In the genomic region with DNA sequence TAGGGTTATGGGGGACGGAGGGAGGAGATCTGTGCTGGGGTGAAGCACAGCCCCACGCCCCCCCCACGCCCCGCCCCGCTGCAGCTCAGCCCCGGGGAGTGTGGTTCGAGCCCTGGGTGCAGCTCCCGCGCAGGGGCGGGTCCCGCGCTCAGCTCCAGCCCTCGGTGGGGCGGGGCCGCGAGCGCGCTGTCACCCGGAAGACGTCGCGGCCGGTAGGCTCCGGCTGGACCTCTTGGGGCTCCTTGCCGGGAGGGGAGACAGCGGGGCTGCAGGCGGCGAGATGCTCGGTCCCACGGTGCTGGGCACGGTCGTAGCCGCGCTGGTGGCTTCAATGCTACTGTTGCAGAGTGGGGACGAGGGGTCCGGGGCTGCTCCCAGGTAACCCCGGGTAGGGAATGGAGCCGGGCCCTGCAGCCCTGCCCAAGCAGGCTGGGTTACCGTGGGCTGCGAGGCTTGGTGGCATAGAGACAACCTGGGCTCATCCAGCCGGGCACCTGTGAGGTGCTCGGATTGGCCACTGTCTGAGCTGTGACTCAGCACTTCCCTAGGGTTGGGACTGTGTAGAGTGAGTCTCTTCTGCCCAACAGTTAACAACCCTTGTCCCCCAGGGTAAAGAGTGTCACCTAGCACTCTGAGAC, we compare ENCODE assay signal across 8 mouse cellular contexts. TPM values are rescaled to one million over a fixed set of nuclear protein-coding genes. Genes with fewer than 3 reads are reported as not detected.
DNase-seq lines count a peak whose midpoint lies in the region; ATAC-seq and TF ChIP-seq lines count a peak whose summit lies in the region.

A gene (plus strand): TSS at position 182 of the 638 bp plus-strand sequence.

- no peaks in the 10 kb centered on the region for H3K27me3 ChIP-seq in limb, embryonic 14.5 days (ENCODE audit: control insufficient read depth, insufficient read depth, low read length)
- peaks cover 18% of the 10 kb centered on the region for H3K27me3 ChIP-seq in midbrain, embryonic 14.5 days (ENCODE audit: control insufficient read depth, insufficient read depth, low read length)
- no peaks in the 10 kb centered on the region for H3K27me3 ChIP-seq in stomach, embryonic 15.5 days (replicated peaks)

- no peaks in the 10 kb centered on the region for H3K36me3 ChIP-seq in limb, embryonic 14.5 days (ENCODE audit: control insufficient read depth, insufficient read depth, low read length)
- no peaks in the 10 kb centered on the region for H3K36me3 ChIP-seq in midbrain, embryonic 14.5 days (ENCODE audit: control insufficient read depth, insufficient read depth, low read length)
- no peaks in the 10 kb centered on the region for H3K36me3 ChIP-seq in stomach, embryonic 15.5 days

- WGBS in limb, embryonic 14.5 days: 5% methylated on average over 30 of the region's 42 CpGs
- 5% methylated on average over 42 of the region's 42 CpGs for WGBS in midbrain, embryonic 14.5 days
- WGBS in stomach, embryonic 15.5 days: 1% methylated on average over 41 of the region's 42 CpGs

- peak within 1 kb of the TSS; percentile 64 for H3K9ac ChIP-seq in limb, embryonic 14.5 days (ENCODE audit: low read depth, low read length, severe bottlenecking)
- peak within 1 kb of the TSS; percentile 53 for H3K9ac ChIP-seq in midbrain, embryonic 14.5 days (replicated peaks; ENCODE audit: low read length)
- H3K9ac ChIP-seq in stomach, embryonic 15.5 days: peak within 1 kb of the TSS; percentile 35; the same call in 1 of the 2 replicates

- H3K4me1 ChIP-seq in cortical plate, adult 2 months (ENCODE audit: control insufficient read depth, insufficient read depth, low read length): peaks cover 2% of the 10 kb centered on the region; the same call in 1 of the 2 replicates
- H3K4me1 ChIP-seq in limb, embryonic 14.5 days (ENCODE audit: control insufficient read depth, insufficient read depth, low read length): no peaks in the 10 kb centered on the region
- peaks cover 5% of the 10 kb centered on the region for H3K4me1 ChIP-seq in midbrain, embryonic 14.5 days (ENCODE audit: control insufficient read depth, insufficient read depth, low read length)
- H3K4me1 ChIP-seq in stomach, embryonic 15.5 days: no peaks in the 10 kb centered on the region

- no peaks in the 10 kb centered on the region for H3K9me3 ChIP-seq in limb, embryonic 14.5 days (ENCODE audit: control insufficient read depth, low read length)
- H3K9me3 ChIP-seq in midbrain, embryonic 14.5 days (ENCODE audit: control insufficient read depth, low read length): no peaks in the 10 kb centered on the region
- no peaks in the 10 kb centered on the region for H3K9me3 ChIP-seq in stomach, embryonic 15.5 days

- DNase-seq in cerebellum, adult 8-10 months: peak; percentile 16
- DNase-seq in cerebellum, adult 9-10 months: no peak
- DNase-seq in gastrocnemius, postnatal 4 days (ENCODE audit: low spot score in 2 of 2): peak; percentile 25 to 27
- no peak for DNase-seq in limb, embryonic 14.5 days (ENCODE audit: low spot score)
- DNase-seq in midbrain, embryonic 14.5 days: peak; percentile 48

- TF ChIP-seq CTCF in cortical plate, adult 2 months (IDR thresholded peaks at IDR 0.05; ENCODE audit: extremely low read depth, insufficient read depth, low read length): no peak

- H3K4me2 ChIP-seq in limb, embryonic 14.5 days (replicated peaks; ENCODE audit: low read depth, low read length, severe bottlenecking): peak within 1 kb of the TSS; percentile 74
- peak within 1 kb of the TSS; percentile 82 for H3K4me2 ChIP-seq in midbrain, embryonic 14.5 days (ENCODE audit: low read length)
- peak within 1 kb of the TSS; percentile 77 for H3K4me2 ChIP-seq in stomach, embryonic 15.5 days

- peak within 1 kb of the TSS; percentile 76; the same call in 1 of the 2 replicates for H3K27ac ChIP-seq in cortical plate, adult 2 months (ENCODE audit: insufficient read depth, low read length)
- H3K27ac ChIP-seq in limb, embryonic 14.5 days (replicated peaks; ENCODE audit: low read depth, low read length): no peak within 1 kb of the TSS
- no peak within 1 kb of the TSS for H3K27ac ChIP-seq in midbrain, embryonic 14.5 days (replicated peaks; ENCODE audit: low read depth, low read length)
- no peak within 1 kb of the TSS for H3K27ac ChIP-seq in stomach, embryonic 15.5 days

- no peak for TF ChIP-seq POLR2A in cortical plate, adult 2 months (IDR thresholded peaks at IDR 0.05; ENCODE audit: extremely low read depth, insufficient read depth, low read length)
- TF ChIP-seq POLR2A in limb, embryonic 14.5 days (IDR thresholded peaks at IDR 0.05; ENCODE audit: borderline replicate concordance, extremely low read depth, insufficient read depth, insufficient read length): no peak

- H3K4me3 ChIP-seq in cortical plate, adult 2 months (ENCODE audit: insufficient read depth, low read length): peak within 1 kb of the TSS; percentile 51
- peak within 1 kb of the TSS; percentile 50 for H3K4me3 ChIP-seq in limb, embryonic 14.5 days (replicated peaks; ENCODE audit: low read length)
- H3K4me3 ChIP-seq in midbrain, embryonic 14.5 days (replicated peaks; ENCODE audit: low read depth, low read length): peak within 1 kb of the TSS; percentile 44
- H3K4me3 ChIP-seq in stomach, embryonic 15.5 days (replicated peaks): peak within 1 kb of the TSS; percentile 56

- ATAC-seq in inflammation-experienced regulatory T-cells, adult 6 months: peak; percentile 81
- ATAC-seq in limb, embryonic 14.5 days (ENCODE audit: low FRiP score, low read depth): peak; percentile 70
- peak; percentile 51; the same call in 1 of the 2 replicates for ATAC-seq in midbrain, embryonic 14.5 days (ENCODE audit: low FRiP score, low TSS enrichment)
- peak; percentile 78 for ATAC-seq in stomach, embryonic 15.5 days (ENCODE audit: insufficient read depth, low FRiP score, low read depth)

RNA-seq across cellular contexts. Expression of the gene that starts here (rescaled TPM):
- polyA plus RNA-seq in cortical plate, adult 2 months (2012; rRNA removed): 15.8 and 16.3 TPM in 2 replicates
- total RNA-seq in gastrocnemius, postnatal 4 days (2021): 1 to 10 TPM; 2.6 TPM
- 10 to 100 TPM; 39.3 to 48.3 (median 44.2) TPM for polyA plus RNA-seq in inflammation-experienced regulatory T-cells, adult 6 months (2017; shearing (Covaris generic))
- 3.1 and 5.4 TPM in 2 replicates for polyA plus RNA-seq in limb, embryonic 14.5 days (2012; rRNA removed)
- polyA plus RNA-seq in limb, embryonic 14.5 days (2014; fragmentation: Nextera tagmentation; extraction: Ambion mirVana): 8.1 and 10.3 TPM in 2 replicates
- polyA plus RNA-seq in midbrain, embryonic 14.5 days (2014; fragmentation: Nextera tagmentation; extraction: Ambion mirVana): 2.2 and 2.7 TPM in 2 replicates
- polyA plus RNA-seq in stomach, embryonic 15.5 days (2015; fragmentation: Nextera tagmentation; extraction: Ambion mirVana): 19.1 and 20.0 TPM in 2 replicates

Comparison
In these comparisons a context has a peak if more than half of its experiments do, and no peak if none do; other contexts are left out.
1. DNase-seq: peak in cerebellum, adult 8-10 months (single experiment), gastrocnemius, postnatal 4 days (2 of 2) and midbrain, embryonic 14.5 days (single experiment); none in cerebellum, adult 9-10 months (single experiment) and limb, embryonic 14.5 days (single experiment).
2. Peak in every context shown above with its lines, with median percentiles within 50 percentile points of each other: H3K4me3 ChIP-seq, ATAC-seq, H3K4me2 ChIP-seq and H3K9ac ChIP-seq.